ENCODE assay signal across 8 mouse cellular contexts in genomic region chr10:117224102-117224990, GRCm38 (mm10). TPM values are rescaled to one million over a fixed set of nuclear protein-coding genes. Genes with fewer than 3 reads are reported as not detected.
DNase-seq lines count a peak whose midpoint lies in the region; ATAC-seq and TF ChIP-seq lines count a peak whose summit lies in the region.

Yeats4 (minus strand) TSS chr10:117224507.

- peak; percentile 96 for DNase-seq in gastrocnemius, postnatal 10 days
- peak; percentile 97 for DNase-seq in induced T-regulatory cell, adult 2 months (ENCODE audit: low read depth)
- DNase-seq in left cerebral cortex, adult 9 months (ENCODE audit: low spot score in 2 of 2) = peak; percentile 87 to 95
- peak; percentile 95 for DNase-seq in right cerebral cortex, postnatal 14 days
- peak; percentile 92 for DNase-seq in urinary bladder, postnatal 36 days (ENCODE audit: low spot score in 2 of 2)

- H3K4me3 ChIP-seq in cortical plate, adult 2 months (ENCODE audit: insufficient read depth, low read length) = peak within 1 kb of the TSS; percentile 84

- no peaks in the 10 kb centered on the region for H3K4me1 ChIP-seq in cortical plate, adult 2 months (ENCODE audit: control insufficient read depth, insufficient read depth, low read length)

- H3K27ac ChIP-seq in cortical plate, adult 2 months (ENCODE audit: insufficient read depth, low read length) = peak within 1 kb of the TSS; percentile 98

- peak; percentile 92 for ATAC-seq in activated CD4-positive, CD25-positive, alpha-beta regulatory T cell, adult 4 months
- peak; percentile 91 for ATAC-seq in megakaryocyte progenitor cell, adult 5-6 weeks (replicated peaks; ENCODE audit: poor library complexity)

- TF ChIP-seq CTCF in cortical plate, adult 2 months (IDR thresholded peaks at IDR 0.05; ENCODE audit: extremely low read depth, insufficient read depth, low read length) = no peak

- peak; percentile 84 for TF ChIP-seq POLR2A in cortical plate, adult 2 months (IDR thresholded peaks at IDR 0.05; ENCODE audit: extremely low read depth, insufficient read depth, low read length)

RNA-seq across cellular contexts. Expression of gene Yeats4, which starts in this region (rescaled TPM):
- polyA plus RNA-seq in activated CD4-positive, CD25-positive, alpha-beta regulatory T cell, adult 4 months (2017; shearing (Covaris generic)) = 10 to 100 TPM; 27.8 to 31.0 TPM
- polyA plus RNA-seq in cortical plate, adult 2 months (2012; rRNA removed) = 47.4 and 51.0 TPM in 2 replicates
- total RNA-seq in gastrocnemius, postnatal 10 days (2021) = 10 to 100 TPM; 24.5 to 25.2 TPM
- 67.5 and 68.1 TPM in 2 replicates for total RNA-seq in megakaryocyte progenitor cell, adult 5-6 weeks (2015)
- total RNA-seq in megakaryocyte progenitor cell, adult 5-6 weeks (2017) = 109 and 137 TPM in 2 replicates

Comparison
In these comparisons a context has a peak if more than half of its experiments do, and no peak if none do; other contexts are left out.
1. Peak in every context shown above with its lines: DNase-seq, ATAC-seq, H3K4me3 ChIP-seq and H3K27ac ChIP-seq.